Comparison of ENCODE assay signal across 10 mouse cellular contexts in genomic region chr17:30245308-30245706, GRCm38 (mm10).
A peak's percentile ranks its signal among the peaks of the same experiment; 100 is the strongest.
DNase-seq lines count a peak whose midpoint lies in the region; ATAC-seq and TF ChIP-seq lines count a peak whose summit lies in the region.
"Had no signal": no experiment of that assay in that cellular context is flagged by ENCODE, and none has a peak within 500 bp of the region (broad histone marks: within the 10 kb centered on the region; RNA-seq: fewer than 3 reads in every experiment).

No protein-coding gene starts in this region.

- no peaks in the 10 kb centered on the region for H3K36me3 ChIP-seq in intestine, embryonic 14.5 days (ENCODE audit: control insufficient read depth, insufficient read depth, low read length)
- no peaks in the 10 kb centered on the region; the same call in 1 of the 2 replicates for H3K36me3 ChIP-seq in intestine, postnatal 0 days (ENCODE audit: control insufficient read depth, insufficient read depth)
- H3K36me3 ChIP-seq in hindbrain, embryonic 15.5 days: no peaks in the 10 kb centered on the region

- H3K4me1 ChIP-seq in intestine, embryonic 14.5 days (replicated peaks; ENCODE audit: control insufficient read depth, insufficient read depth, low read length): peaks cover 15% of the 10 kb centered on the region
- H3K4me1 ChIP-seq in intestine, postnatal 0 days (replicated peaks; ENCODE audit: control insufficient read depth, insufficient read depth, low read length): peaks cover 10% of the 10 kb centered on the region
- H3K4me1 ChIP-seq in hindbrain, embryonic 15.5 days (replicated peaks): peaks cover 50% of the 10 kb centered on the region

- 0 out of 2 replicates have a peak overlapping the region, but pooled peaks have one; percentile 11 for H3K27ac ChIP-seq in intestine, embryonic 14.5 days (ENCODE audit: low read depth)
- no peak overlapping the region for H3K27ac ChIP-seq in intestine, postnatal 0 days (ENCODE audit: low read depth, low read length)
- peak overlapping the region; percentile 28; the same call in 1 of the 2 replicates for H3K27ac ChIP-seq in hindbrain, embryonic 15.5 days (replicated peaks)
- H3K27ac ChIP-seq: liver, embryonic 14.5 days; macrophage had no signal

- WGBS in intestine, embryonic 14.5 days: 61% methylated on average over 10 of the region's 10 CpGs
- 58% methylated on average over 10 of the region's 10 CpGs for WGBS in intestine, postnatal 0 days
- WGBS in hindbrain, embryonic 15.5 days: 63% methylated on average over 10 of the region's 10 CpGs

- no peak for DNase-seq in intestine, embryonic 14.5 days (ENCODE audit: low spot score)
- DNase-seq in adrenal gland, postnatal 14 days: peak; percentile 65
- peak; percentile 60 to 63 for DNase-seq in adrenal gland, postnatal 36 days
- no peak for DNase-seq in left cerebral cortex, adult 11 months (ENCODE audit: low spot score)
- DNase-seq: thymus, postnatal 4 days had no signal

- H3K9me3 ChIP-seq in intestine, embryonic 14.5 days (ENCODE audit: control insufficient read depth, low read length): no peaks in the 10 kb centered on the region
- H3K9me3 ChIP-seq in intestine, postnatal 0 days (ENCODE audit: control insufficient read depth): no peaks in the 10 kb centered on the region
- H3K9me3 ChIP-seq in hindbrain, embryonic 15.5 days: no peaks in the 10 kb centered on the region

- TF ChIP-seq CTCF in intestine, postnatal 0 days (IDR thresholded peaks at IDR 0.05; ENCODE audit: low read depth): no peak

- H3K4me3 ChIP-seq in intestine, embryonic 14.5 days (ENCODE audit: low read depth, low read length): no peak overlapping the region
- no peak overlapping the region for H3K4me3 ChIP-seq in intestine, postnatal 0 days (ENCODE audit: low read depth, low read length)
- no peak overlapping the region for H3K4me3 ChIP-seq in hindbrain, embryonic 15.5 days

- H3K27me3 ChIP-seq in intestine, embryonic 14.5 days (replicated peaks; ENCODE audit: control insufficient read depth, insufficient read depth, low read length): no peaks in the 10 kb centered on the region
- H3K27me3 ChIP-seq in intestine, postnatal 0 days (replicated peaks; ENCODE audit: control insufficient read depth, insufficient read depth, low read length): no peaks in the 10 kb centered on the region
- no peaks in the 10 kb centered on the region for H3K27me3 ChIP-seq in hindbrain, embryonic 15.5 days

- ATAC-seq in intestine, embryonic 14.5 days (replicated peaks; ENCODE audit: low FRiP score, low TSS enrichment, low read depth): no peak
- no peak for ATAC-seq in intestine, postnatal 0 days
- no peak for ATAC-seq in hindbrain, embryonic 15.5 days (ENCODE audit: low FRiP score, low read depth)
- no peak for ATAC-seq in cerebellum, adult (ENCODE audit: insufficient number of reproducible peaks, low FRiP score, low TSS enrichment)

- H3K9ac ChIP-seq in intestine, embryonic 14.5 days (ENCODE audit: low read length): no peak overlapping the region
- no peak overlapping the region for H3K9ac ChIP-seq in intestine, postnatal 0 days (ENCODE audit: low read depth, low read length)
- no peak overlapping the region for H3K9ac ChIP-seq in hindbrain, embryonic 15.5 days
- H3K9ac ChIP-seq: liver, embryonic 14.5 days had no signal

- H3K4me2 ChIP-seq in intestine, embryonic 14.5 days (ENCODE audit: low read length): no peak overlapping the region
- H3K4me2 ChIP-seq in intestine, postnatal 0 days (replicated peaks; ENCODE audit: low read depth): no peak overlapping the region
- H3K4me2 ChIP-seq in hindbrain, embryonic 15.5 days: no peak overlapping the region

Comparison
In these comparisons a context has a peak if more than half of its experiments do, and no peak if none do; other contexts are left out.
1. DNase-seq: peak in adrenal gland, postnatal 14 days (single experiment) and adrenal gland, postnatal 36 days (2 of 2); none in intestine, embryonic 14.5 days (single experiment) and left cerebral cortex, adult 11 months (single experiment).